Mouse (Mus musculus) layer of hippocampus, adult 9-10 months (tissue): ENCODE results near the gene Ferd3l.

Experiments used
- DNase-seq: peaks from one replicate; pipeline ENCODE4 v3.0.0; 2022; ENCODE audit warnings: low spot score

The Ferd3l gene

DNA sequence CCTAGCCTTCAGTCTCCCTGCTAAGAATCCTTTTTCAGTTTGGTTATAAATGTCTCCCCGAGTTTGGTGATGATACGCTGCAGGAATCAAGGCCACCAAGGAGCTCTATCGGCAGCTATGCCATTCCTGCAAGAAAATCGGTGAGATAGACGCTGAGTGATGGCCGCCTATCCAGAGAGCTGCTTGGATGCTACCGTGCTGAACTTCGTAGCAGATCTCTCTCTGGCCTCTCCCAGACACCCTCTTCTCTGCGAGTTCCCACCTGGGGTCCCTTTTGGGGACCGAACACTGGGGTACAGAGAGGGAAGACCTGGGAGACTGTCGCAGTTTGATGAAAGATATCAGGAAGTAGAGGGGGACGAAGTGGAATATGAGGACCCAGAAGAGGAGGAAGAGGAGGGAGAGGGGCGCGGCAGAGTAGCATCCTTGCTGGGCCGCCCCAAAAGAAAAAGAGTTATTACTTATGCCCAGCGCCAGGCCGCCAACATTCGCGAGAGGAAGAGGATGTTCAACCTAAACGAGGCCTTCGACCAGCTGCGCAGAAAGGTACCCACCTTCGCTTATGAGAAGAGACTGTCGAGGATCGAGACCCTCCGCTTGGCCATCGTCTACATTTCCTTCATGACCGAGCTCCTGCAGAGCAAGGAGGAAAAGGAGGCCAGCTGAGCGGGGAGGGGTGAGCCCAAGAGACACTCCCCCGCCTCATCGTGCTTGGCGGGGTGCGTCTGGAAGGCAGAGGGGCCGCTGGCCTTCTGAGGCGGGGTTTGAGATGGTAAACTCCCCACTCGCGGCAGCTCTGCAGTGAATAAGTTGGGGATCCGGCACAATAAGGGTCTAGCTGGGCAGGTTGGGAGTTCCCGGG is at the start of gene Ferd3l:
Gene Ferd3l, plus strand, starts transcription at position 95 of the 862 bp plus-strand sequence.
- DNase-seq = no peak

DNA sequence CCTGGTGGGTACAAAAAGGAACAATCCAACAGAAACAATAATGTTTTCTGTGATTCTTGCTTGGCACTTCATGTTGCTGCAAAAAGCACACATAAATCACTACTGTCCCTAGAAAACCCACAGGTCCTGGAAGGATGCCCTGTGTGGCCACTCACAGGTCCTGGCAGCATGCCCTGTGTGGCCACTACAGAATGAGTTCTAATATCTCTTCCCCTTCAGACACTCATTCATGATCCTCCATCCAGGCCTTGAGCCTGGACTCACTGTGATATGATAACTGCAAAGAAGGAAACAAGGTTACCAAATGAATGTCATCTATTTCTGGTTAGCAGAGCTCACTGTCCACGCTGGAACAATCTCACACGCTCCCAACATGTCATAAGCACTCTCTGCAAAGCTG is 34.3 kb upstream of the Ferd3l start:
- DNase-seq = no peak

DNA sequence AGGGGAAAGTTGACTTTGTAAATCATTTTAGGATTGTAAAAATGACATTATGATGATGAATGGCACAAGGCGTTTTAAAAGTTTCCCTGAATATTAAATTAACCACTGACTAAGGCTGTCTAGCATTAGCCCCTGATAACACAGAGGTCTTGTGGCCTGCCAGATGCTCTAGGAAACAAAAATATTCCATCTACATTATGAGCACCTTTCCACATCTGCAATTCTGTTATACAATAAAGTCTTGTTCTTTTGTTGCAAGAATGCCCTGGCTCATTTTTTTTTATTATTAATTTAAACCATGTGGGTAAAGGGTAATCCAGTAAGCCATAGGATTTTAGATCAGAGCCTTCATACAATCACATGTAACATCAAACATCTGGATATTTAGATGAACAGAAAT is 33.6 kb upstream of the Ferd3l start:
- DNase-seq = no peak

DNA sequence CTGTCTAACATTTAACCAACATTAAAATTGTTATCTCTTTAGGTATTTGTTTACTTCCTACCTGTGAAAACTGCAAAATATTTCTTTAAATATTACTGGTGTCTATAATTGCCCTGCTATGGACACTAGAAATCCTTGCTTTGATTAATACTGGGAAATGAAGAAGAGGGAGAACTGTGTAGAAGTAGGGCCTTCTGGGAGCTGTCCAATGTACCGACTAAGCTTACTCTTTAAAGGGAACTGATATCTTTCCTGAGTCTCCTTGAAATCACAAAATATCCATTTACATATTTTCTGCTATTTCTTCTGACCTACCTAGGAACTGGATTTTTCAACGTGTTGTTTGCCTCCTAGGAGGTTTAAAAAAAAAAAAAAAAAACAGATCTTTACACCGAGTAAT is 1.5 kb upstream of the Ferd3l start:
- DNase-seq = no peak

DNA sequence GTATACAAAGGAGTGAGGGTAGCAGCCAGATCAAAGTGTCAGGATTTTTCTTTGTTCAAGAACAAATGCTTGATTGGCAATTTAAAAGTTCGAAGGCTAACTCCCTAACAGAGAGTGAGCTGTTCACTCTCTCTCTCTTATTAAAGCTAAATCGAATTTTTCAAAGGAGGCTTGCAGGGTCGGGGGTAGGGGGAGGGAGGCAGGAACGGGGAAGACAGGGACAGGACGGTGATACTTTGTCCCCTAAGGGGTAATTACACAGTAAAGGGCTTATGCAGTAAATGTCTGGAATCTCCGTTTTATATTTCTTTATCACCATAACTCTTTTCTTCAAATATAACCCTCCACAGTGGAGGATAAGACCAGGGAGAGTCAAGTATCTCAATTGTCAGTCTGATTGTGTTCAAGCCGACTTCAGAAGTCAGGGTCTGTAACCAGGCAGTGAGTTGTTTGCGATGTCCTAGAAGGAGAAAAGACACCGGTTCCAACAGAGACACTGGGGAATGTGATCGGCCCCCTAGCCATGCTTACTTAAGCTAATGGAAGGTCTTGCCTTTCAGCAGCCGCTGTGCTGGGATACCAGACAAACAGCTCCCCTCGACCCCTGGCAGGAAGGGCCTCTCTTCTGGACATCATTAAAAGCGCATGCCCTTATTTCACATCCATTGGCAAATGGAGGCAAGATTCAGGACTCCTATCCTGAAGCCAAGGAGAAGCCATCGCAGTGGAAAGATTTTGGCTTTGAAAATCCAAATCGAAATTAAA is 709 bp upstream of the Ferd3l start:
- no peak for DNase-seq

DNA sequence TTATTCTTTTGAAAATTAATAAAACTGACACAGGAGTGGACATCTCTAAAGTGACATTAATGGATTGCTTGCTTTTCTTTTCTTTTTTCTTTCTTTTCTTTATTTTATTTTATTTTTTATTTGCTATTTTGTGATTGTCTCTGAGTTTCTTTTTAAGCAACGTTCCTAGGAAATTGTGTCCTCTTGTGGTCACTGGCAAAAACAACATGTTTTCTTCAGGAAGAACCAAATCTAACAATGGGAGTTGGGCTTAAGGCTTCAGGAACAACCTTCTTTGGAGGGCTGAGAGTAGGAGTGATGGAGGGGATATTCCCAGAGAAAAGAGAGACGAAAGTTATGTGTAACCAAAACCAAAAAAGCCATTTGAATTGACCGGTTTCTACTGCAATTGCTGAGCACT is 24.6 kb downstream of the Ferd3l start:
- DNase-seq = no peak

DNA sequence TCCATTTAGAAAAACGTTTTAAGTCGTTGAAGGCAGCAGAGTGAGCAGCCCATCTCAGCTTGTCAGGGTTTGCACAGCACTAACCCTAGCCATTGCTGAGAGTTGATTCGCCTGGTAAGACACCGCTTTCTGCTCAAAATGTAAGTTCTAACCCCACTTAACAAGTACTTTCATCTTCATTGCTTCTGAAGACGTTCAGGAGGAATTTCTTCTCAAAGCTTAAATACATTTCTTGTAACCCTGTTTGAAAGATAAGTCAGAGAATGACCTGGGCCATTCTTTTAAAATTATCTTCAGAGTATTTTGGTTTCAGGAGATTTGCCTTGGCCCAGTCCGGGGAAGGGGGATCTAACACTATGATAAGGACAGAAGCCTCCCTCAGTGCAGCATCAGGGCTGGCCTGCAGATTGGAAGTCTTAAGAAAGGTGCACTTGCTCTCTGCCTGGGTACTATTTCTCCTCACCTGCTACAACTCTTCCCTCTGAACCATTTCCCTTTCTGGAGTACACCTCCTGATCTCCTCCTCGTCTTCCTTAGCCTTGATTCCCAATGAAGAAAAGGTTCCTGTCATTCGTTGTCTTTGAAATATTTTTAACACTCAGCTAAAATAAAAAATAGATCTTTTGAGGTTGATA is 26.8 kb downstream of the Ferd3l start:
- DNase-seq = no peak

DNA sequence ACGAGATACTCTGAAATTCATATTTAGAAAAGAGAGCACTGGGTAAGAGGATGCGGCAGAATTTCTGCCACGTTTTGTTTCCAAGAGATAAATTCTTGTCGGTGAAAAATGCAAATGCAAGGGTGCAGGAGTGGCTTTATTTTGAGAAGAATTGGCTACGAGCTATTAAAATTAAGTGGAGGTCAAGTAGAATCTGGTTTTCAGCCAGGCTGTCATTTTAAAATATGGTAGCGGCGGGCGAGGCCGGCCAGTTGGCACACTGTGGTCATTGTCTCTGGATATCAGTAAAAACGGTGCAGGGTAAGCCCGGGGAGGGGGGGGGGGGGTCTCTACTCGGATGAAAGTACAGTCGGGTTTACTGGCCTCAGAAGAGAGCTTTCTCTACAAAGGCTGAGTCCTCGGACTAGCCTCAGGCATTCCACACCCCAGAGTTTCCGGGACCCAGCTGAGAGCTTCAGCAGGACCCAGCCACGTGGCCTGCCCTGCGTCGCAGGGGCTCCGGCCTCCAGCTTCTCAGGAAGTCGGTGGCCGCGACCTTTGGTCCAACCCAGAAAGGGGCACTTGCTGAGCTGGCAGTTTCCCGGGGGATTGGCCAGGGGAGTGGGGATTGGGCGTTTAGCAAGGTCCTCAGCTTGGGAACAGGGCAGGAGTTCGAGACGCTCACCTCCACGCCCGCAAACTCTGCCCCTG is 27.5 kb downstream of the Ferd3l start:
- DNase-seq = no peak

DNA sequence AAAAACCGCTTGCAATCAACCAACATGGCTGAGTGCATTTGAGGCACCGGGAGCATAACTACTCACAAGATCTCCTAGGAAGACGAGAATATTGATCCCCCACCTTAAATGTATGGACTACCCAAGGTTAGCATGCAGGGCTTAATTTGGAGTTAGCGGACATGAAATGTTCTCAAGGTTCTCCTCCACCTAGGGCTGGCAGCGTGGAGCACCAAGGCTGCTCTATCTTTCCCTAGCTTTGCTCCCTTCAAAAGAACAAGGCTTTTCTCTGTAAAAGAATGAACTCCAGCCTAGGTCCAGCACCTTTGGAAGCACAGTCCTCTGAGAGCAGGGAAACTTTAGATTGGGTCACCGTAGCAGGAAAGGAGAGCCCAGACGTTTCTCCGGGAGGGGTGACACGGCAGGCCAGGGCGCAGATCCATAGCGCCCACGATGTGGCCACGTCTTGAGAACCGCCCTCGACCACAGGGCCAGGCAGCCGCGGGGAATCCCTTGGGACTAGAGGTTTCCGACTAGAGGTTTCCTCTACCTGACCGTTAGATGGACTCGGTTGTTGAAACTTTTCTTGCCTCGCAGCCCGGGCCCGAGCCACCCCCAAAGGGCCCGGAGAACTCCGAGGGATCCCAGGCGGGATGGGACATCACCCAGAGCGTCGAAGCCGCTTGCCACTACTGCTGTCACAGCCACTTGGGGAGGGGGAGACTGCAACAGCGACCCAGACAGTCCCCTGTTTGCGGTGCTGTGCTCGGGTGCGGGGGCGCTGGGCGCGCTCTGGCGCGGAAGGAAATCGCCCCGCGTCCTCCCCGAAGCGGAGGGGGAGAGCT is 28.6 kb downstream of the Ferd3l start:
- DNase-seq = no peak

DNA sequence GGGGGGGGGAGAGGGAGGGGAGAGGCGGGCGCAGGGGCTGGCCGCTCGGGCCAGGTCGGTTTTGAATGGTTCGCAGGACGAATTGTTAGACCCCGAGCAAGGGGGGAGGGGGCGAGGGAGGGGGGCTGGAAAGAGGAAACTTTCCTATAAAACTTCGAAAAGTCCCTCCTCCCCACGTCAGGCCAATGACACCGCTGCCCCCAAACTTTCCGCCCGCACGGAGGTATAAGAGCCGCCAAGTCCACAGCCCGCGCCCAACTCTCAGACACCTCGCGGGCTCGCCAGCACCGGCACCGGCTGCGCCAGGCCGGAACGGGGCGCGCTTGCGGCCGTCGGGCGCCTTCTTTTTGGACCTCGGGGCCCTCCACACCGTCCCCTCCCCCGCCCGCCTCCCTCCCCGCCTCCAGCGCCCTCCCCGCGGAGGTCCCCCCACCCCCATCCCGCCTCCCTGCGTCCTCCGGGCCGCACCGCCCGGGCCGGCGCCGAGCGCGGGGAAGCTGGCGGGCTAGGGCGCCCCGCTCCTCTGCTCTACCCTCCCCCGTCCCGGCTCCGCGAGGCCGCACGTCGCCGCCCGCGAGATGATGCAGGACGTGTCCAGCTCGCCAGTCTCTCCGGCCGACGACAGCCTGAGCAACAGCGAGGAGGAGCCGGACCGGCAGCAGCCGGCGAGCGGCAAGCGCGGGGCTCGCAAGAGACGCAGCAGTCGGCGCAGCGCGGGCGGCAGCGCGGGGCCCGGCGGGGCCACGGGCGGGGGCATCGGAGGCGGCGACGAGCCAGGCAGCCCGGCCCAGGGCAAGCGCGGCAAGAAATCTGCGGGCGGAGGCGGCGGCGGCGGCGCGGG is 29.4 kb downstream of the Ferd3l start, which contains the start of gene Twist1:
Gene Twist1, plus strand, starts transcription at position 272 of the 841 bp plus-strand sequence.
- no peak for DNase-seq

DNA sequence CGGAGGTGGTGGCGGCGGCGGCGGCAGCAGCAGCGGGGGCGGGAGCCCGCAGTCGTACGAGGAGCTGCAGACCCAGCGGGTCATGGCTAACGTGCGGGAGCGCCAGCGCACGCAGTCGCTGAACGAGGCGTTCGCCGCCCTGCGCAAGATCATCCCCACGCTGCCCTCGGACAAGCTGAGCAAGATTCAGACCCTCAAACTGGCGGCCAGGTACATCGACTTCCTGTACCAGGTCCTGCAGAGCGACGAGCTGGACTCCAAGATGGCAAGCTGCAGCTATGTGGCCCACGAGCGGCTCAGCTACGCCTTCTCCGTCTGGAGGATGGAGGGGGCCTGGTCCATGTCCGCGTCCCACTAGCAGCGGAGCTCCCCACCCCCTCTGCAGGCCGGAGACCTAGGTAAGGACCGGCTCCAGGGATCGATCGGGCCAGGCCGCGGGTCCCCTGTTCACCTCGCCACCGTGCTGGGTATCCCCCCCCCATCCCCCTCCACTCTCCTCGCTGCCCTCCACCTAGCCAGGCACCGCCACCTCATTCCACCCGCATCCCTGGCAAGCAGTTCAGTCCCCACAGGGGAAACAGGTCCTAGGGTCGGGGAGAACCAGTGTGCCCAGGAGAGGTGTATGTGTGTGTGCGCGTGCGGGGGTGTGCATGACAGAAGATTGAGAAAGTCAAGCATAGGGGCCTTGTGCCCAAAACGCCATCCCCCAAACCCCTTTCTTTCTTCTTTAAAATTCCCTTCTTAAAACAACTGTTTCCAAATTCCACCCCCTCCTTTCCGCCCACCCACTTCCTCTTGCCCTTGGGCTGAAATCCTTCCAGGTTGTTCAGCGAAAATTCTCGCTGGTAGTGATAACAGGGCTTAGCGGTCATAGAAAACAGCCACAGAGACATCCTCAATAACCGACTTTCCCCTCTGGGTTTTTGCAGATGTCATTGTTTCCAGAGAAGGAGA is 30.3 kb downstream of the Ferd3l start:
- no peak for DNase-seq

DNA sequence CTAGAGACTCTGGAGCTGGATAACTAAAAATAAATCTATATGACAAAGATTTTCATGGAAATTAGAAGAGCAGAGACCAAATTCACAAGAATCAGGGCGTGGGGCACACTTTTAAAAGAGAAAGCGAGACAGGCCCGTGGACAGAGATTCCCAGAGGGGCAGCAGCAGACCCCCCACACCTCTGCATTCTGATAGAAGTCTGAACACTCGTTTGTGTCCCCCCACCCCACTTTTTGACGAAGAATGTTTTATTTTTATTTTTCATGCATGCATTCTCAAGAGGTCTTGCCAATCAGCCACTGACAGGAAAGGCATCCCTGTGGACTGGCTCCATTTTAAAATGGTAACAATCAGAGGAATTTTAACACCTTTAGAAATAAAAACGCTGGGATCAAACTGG is 31.0 kb downstream of the Ferd3l start:
- DNase-seq = no peak

DNA sequence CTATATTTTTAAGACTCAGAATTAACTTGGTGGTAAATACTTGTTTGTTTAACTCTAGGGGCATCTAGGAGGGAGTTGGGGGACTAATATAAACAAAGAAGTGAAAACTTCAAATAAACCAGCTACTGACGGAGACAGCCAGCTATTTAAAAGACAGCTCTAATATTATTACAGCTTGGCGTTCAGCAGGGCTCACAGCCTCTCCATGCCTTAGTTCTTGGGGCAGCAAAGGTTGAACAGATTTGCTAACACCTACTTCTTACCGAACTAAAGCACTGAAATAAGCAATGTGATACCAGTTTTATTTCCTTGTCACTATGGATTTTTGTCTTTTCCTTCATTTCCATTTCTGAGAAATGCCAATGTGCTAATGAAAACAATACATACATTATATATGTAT is 31.6 kb downstream of the Ferd3l start:
- DNase-seq = no peak

DNA sequence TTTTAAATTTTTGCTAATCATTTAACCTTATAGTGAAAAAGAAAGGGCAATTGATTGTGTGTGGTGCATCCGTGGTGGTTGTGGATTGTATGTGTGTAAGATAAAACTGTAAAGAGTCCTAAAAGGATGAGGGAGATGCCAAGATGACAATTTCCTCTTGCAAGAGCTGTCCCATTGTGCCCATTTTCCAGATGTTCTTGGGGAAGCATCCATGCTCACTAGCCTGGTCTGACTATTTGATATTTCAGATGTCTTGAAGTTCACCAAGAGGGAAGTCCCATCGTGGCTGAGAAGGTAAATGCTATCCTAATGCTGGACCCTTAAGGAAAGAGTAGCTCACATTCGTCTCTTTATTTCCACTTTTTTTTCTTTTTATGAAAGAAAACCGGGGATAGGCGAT is 32.8 kb downstream of the Ferd3l start:
- no peak for DNase-seq

DNA sequence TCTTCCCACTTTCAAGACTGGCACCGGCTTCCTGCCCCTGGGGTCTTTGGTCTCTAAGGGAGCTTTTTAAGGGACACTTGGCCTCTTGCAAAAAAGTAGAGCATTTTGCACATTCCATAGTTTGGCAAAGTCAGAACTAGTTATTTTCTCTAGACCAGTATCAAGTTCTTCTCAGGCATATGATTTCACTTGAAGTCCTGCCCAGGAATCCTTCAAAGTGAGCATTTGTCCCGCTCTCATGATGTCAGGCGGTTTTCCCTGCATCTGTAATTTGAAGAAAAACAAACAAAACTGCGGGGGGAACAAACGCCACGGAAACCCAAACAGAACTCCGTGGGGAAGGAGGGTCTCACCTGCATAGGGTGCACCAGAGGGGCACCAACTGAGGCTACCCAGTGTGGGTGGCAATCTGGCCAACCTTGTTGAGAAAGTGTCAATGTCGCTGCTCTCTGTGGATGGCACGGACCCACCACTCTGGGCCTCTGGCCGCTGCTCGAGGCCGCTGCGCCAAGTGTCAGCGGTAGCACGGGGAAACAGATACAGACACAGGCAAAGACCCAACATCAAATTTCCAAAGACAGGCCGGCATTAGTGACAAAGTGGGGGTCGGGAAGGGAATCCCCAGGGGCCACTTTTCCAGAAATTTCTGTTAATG is 34.0 kb downstream of the Ferd3l start:
- no peak for DNase-seq

DNA sequence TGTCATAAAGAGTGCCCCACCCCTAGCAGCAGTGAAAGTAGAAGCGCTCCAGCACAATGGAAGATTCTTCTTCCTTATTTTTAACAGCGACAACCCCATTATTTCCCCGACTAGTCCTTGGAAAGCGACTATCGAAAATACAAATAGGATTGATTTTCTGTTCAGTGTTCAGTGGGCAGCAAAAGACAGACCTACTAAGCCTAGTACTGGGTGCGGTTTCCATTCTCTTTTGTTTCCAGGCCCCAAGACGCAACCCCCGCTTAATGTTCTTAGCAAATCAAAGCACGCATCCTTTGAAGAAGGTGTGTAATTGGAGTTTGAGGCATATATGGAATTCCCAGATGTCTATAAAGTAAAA is 34.5 kb downstream of the Ferd3l start:
- no peak for DNase-seq

DNA sequence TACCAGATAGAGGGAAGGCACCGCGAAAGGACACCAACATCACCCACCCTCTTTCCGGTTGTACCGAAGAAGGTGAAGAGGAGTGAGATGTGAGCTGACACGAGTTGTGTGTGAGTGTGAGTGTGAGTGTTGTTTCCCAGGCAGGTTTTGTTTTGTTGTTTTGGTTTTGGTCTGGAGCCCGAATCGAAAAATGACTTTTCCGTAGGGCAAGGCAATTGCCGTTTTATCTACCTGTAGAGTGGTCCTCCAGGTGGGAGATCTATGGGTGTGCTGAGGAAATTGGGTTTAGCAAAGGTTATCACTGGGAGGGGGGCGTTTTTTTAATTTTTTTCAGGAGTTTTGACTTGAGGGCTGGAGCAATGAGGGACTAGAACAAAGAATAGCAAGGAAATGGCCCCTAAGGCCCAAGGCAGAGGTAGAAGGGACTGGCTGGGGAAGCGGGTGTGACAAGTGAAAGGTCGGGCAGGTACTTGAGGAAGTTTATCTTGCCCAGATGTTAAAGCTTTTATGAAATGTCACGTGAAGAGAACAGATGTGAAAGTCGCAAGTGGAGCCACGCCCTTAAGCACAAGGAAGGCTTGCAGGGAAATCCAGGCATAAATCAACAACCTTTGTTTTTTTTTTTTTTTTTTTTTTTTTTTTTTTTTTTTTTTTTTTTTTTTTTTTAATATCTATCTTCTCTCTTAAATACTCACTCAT is 35.6 kb downstream of the Ferd3l start:
- DNase-seq = no peak

DNA sequence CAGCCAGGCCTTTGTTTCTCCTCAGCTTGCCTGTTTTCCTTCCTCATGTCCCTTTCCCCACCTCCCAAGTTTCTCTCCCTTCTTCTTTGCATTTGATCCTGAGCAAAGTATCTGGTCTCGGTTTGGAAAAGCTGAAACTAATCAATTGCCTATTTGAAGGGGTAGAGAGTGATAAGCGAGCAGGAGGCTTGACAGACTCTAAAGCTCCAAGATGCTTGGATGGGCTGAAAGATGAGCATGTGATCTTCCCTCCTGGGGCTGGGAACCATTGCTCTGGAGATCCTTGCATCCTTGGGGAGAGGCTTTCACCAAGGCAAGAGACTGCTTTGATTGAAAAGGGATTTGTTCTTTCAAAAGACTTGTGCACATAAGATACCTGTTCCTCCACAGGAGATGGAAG is 36.2 kb downstream of the Ferd3l start:
- DNase-seq = no peak
